Mouse (Mus musculus) brain, embryonic 14.5 days (tissue): Measurements from ENCODE around the gene Card10. TPM values are rescaled to one million over a fixed set of nuclear protein-coding genes. Genes with fewer than 3 reads are reported as not detected.
"Not testable (repeated sequence)": the region's sequence is repeated elsewhere in the genome, so short reads cannot be mapped to it uniquely, and the experiment has no call there.

Experiments used
- DNase-seq: peaks from one replicate; pipeline ENCODE4 v3.0.0-alpha.2; 2011; ENCODE audit warnings: low read depth
- CTCF ChIP-seq: fragments of 200-500 bp; IDR thresholded peaks from 2 replicates; pipeline ENCODE4 v1.5.1; 2012; ENCODE audit warnings: inconsistent platforms, mild to moderate bottlenecking, moderate library complexity, borderline replicate concordance; ENCODE audit not compliant: insufficient read depth, insufficient read length; ENCODE audit errors: extremely low read depth
- POLR2A ChIP-seq: fragments of 200-500 bp; IDR thresholded peaks from 2 replicates; pipeline ENCODE4 v1.6.1; 2012; ENCODE audit warnings: mild to moderate bottlenecking, inconsistent platforms, borderline replicate concordance; ENCODE audit not compliant: poor library complexity, insufficient read depth, insufficient read length, severe bottlenecking; ENCODE audit errors: extremely low read depth
- polyA plus RNA-seq: library from polyadenylated mRNA; depleted of rRNA; stranded (reverse); fragments of >200 nt; gene quantifications from 2 replicates; pipeline ENCODE4 v1.2.3, GENCODE M21; 2012; rRNA removed

Card10 gene
- 5.1 and 5.5 TPM in 2 replicates for polyA plus RNA-seq

DNA sequence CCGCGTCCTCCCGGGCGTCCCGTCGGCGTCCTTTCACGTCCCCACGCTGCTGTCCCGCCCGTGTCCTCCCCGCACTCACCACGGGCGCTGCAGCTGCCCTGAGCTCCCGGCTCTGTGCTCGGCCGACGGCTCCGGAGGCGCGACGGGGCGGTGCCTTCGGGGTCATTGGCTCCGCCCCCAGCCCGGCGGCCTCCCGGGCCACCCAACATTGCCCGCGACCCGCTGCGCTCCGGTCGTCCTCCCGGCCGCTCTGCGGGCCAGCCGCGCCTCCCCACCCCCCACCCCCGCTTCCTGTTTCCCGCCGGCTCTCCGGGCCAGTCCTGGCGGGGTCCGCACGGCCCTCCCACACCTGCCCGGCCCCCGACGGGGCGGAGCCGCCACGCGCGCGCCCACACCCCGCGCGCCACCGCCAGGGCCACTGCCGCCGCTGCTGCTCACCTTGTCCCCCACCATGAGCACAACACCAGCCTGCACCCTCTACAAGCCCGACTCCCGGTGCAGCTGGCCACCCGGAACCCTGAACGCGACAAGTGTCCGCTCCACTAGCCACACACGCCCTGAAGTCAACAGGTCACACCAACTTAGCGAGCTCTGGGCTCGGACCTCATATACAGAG lies at the start of gene Card10:
Gene Card10, minus strand, starts transcription at position 267 of the 616 bp plus-strand sequence.
- peak; percentile 27 for DNase-seq
- no peak for TF ChIP-seq CTCF
- 0 out of 2 replicates have a peak, but pooled peaks have one; percentile 23 for TF ChIP-seq POLR2A

GRCm38 (mm10) chr15:78851505-78852153 lies 48.8 kb upstream of the Card10 start:
- TF ChIP-seq CTCF = peak; percentile 93
- TF ChIP-seq POLR2A = no peak
- peak; percentile 90 for DNase-seq

DNA sequence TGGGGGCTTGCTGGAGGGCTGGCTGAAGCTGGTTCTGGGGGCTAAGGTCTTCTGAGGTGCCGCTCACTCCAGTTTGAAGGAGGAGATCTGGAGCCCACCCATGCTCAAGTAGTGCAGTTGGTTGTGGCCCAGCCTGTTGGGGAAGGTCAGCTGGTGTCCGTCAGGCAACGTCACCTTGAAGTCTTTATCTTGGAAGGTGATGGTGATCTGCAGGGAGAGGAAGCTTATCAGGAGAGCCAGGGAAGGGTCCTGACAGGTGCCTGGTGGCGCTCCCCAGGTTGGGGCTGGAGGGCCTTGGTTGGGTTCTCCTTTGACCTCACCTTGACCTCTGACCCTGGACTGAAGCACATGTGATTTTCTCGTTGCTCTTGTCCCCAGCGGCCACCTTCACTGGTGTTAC lies 48.1 kb upstream of the Card10 start:
- DNase-seq = no peak
- TF ChIP-seq CTCF (no peak), POLR2A (no peak)

GRCm38 (mm10) chr15:78850059-78850824 lies 47.4 kb upstream of the Card10 start:
- TF ChIP-seq CTCF = no peak
- no peak for TF ChIP-seq POLR2A
- DNase-seq = no peak

DNA sequence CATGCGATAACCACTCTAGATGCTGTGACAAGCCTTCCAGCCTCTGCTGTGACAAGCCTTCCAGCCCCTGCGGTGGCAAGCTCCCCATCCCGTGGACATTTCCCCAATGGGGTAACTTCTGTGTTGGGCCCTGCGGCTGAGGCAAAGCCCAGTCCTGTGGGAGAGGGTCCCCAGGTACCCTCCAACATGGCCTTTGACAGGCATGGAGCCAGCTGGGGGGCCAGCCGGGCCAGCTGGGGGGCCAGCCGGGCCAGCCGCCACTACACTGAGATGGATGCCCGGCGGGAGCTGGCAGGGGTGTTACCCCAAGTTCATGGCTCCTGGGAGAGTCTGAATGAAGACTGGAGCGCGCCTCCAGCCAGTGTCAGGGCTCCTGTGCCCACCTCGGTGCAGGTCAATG lies 46.6 kb upstream of the Card10 start:
- TF ChIP-seq POLR2A = no peak
- TF ChIP-seq CTCF = no peak
- no peak for DNase-seq

DNA sequence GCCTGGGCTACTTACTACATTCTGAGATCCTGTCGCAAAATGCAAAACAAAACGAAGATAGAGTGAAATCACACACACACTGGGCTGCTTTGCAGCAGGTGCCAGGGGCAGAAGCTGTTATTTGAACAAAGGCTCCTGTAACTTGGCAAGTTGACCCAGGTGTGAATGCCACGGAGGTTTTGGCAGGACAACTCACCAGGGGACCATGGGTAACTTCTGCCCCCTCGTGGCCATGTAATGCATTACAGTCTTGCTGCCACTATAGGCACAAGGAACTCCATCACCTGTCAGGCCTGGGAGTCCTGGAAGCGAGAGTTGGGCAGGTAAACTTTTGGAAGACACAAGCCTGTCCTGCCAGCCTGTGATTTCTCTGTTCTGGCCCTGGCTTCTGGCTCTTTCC lies 45.6 kb upstream of the Card10 start:
- peak; percentile 71 for DNase-seq
- TF ChIP-seq POLR2A = no peak
- peak; percentile 87 for TF ChIP-seq CTCF

DNA sequence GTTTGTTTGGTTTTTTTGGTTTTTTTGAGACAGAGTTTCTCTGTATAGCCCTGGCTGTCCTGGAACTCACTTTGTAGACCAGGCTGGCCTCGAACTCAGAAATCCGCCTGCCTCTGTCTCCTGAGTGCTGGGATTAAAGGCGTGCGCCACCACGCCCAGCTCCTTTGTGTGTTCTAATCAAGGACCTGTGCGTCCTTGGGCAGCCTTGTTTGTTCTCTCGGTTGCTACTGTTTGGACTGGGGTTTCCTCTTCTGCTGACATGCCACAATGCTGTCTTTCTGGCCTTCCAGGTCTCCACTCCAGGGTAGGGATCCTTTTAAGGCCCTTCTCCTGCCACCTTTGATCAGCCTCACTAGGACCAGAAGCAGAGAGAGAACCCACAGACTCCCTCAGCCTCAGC lies 44.0 kb upstream of the Card10 start:
- not testable (repeated sequence) for DNase-seq

DNA sequence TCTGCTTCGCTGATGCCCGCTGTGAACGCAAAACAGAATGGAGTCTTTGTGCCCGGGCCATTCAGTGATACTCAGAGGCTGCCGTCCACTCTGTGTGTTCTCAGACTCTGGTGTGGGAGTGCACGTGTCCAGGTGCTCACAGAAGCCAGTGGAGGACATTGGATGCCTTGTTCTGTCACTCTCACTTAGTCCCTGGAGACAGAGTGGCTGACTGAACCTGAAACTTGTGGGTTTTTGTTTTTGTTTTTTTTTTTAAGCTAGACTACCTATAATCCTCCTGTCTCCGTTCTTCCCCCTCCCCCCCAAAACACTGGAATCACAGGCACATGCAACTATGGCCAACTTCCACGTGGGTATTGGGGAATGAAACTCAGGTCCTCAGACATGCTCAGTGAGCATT lies 43.5 kb upstream of the Card10 start:
- DNase-seq = no peak
- TF ChIP-seq CTCF (no peak), POLR2A (no peak)

- DNase-seq = no peak
- TF ChIP-seq POLR2A (no peak), CTCF (no peak)
Observed at GRCm38 (mm10) chr15:78845867-78846266, 43.0 kb upstream of the Card10 start.

- TF ChIP-seq POLR2A = no peak
- no peak for TF ChIP-seq CTCF
- no peak for DNase-seq
Observed at GRCm38 (mm10) chr15:78845321-78845720, 42.5 kb upstream of the Card10 start.

DNA sequence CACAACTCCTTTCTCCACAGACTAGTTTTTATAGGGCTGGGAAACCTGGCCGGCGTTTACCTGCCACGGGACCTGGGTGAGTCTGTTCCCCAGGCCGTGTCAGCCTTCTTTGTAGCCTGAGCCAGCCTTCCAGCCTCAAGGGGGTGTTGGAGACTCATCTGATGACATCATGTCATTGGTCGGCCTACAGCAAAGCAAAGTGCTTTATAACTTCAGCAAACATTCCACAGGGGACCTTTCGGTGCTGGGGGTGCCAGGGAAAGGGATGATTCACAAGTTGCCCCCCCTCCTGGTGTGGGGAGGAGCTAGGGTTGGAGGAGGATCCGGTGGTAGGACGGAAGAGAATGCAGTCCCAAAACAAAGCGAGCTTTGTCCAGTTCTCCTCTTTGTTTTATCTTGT lies 41.9 kb upstream of the Card10 start:
- DNase-seq = no peak
- TF ChIP-seq POLR2A (no peak), CTCF (no peak)

DNA sequence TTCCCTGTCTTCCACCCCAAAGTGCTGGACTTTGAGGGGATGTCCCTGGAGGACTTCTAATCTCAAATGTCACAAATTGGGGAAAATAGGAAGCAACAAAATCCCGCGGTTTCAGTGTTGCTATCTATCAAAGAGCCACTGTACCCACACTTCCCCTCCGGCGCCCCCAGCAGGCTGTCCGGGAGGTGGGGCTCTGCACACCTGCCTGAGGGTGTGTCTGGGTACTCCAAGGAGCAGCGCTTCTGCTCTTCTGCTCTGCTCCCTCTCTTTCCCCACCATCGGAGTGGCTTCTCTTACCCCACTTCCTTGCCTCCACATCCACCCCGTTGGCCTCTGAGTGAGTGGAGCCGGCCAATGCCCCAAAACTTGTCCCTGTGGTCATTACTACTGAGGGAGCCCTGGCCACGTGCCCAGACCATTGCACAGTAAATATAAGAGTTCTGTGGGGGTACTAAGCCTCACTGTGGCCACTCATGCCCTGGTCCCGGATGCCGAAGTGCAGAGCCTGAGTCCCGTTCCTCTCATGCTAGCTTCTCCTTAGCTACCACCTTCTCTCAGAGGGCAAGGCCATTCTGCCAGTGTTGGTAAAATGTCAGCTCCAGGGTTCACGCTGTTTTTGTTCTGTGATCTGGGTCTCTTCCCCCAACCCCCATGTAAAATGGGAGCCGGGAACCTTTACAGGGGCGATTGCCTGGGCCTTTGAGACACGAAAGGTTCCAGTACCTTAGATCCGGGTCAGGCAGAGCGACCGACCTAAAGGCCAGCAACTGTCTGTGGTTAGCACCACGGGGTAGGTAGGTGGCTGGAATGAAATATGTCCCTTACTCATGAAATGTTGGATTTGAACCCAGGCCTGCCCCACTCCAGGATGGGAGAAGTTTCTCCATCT lies 41.0 kb upstream of the Card10 start:
- TF ChIP-seq POLR2A (no peak), CTCF (no peak)
- DNase-seq = no peak
